ENCODE assay signal across 21 mouse cellular contexts in genomic region chr8:81856120-81856519, GRCm38 (mm10).
DNase-seq lines count a peak whose midpoint lies in the region; ATAC-seq and TF ChIP-seq lines count a peak whose summit lies in the region.
"Had no signal": no experiment of that assay in that cellular context is flagged by ENCODE, and none has a peak within 500 bp of the region (broad histone marks: within the 10 kb centered on the region; RNA-seq: fewer than 3 reads in every experiment).

No protein-coding gene starts in this region.

- H3K9ac ChIP-seq in heart, postnatal 0 days (replicated peaks; ENCODE audit: low read depth, low read length), result peak overlapping the region; percentile 45
- no peak overlapping the region for H3K9ac ChIP-seq in hindbrain, embryonic 14.5 days
- H3K9ac ChIP-seq: embryonic facial prominence, embryonic 13.5 days; limb, embryonic 12.5 days; liver, embryonic 12.5 days; lung, embryonic 14.5 days had no signal

- 46% methylated on average over 4 of the region's 4 CpGs for whole genome bisulfite sequencing in heart, embryonic 10.5 days
- 18% methylated on average over 4 of the region's 4 CpGs for WGBS in heart, postnatal 0 days
- 83% methylated on average over 4 of the region's 4 CpGs for WGBS in hindbrain, embryonic 14.5 days

- TF ChIP-seq EP300 in heart, postnatal 0 days (IDR thresholded peaks at IDR 0.05; ENCODE audit: low read depth), result no peak

- H3K36me3 ChIP-seq in heart, embryonic 10.5 days, result no peaks in the 10 kb centered on the region
- H3K36me3 ChIP-seq in heart, postnatal 0 days (replicated peaks; ENCODE audit: control insufficient read depth, insufficient read depth, low read length), result no peaks in the 10 kb centered on the region
- no peaks in the 10 kb centered on the region for H3K36me3 ChIP-seq in hindbrain, embryonic 14.5 days (replicated peaks; ENCODE audit: control insufficient read depth, insufficient read depth)
- H3K36me3 ChIP-seq: embryonic facial prominence, embryonic 13.5 days; hindbrain, embryonic 10.5 days; limb, embryonic 12.5 days; liver, embryonic 12.5 days; midbrain, embryonic 10.5 days had no signal

- peak; percentile 35 to 36 for DNase-seq in heart, adult 18-20 months
- DNase-seq in heart, postnatal 4 days, result no peak
- peak; percentile 56 for DNase-seq in brain, adult 2 months (ENCODE audit: low read depth, low spot score)
- no peak for DNase-seq in heart, embryonic 10.5 days (ENCODE audit: low spot score)
- peak; percentile 45 for DNase-seq in heart, postnatal 0 days (ENCODE audit: low spot score)
- no peak for DNase-seq in hindbrain, embryonic 14.5 days (ENCODE audit: low spot score)
- DNase-seq: cerebellum, adult 11 months; cerebellum, postnatal 14 days; gastrocnemius, postnatal 14 days; layer of hippocampus, adult 9-11 months; lung, embryonic 14.5 days; lung, postnatal 4 days; right cerebral cortex, postnatal 4 days had no signal

- H3K4me2 ChIP-seq in heart, postnatal 0 days (ENCODE audit: low read depth, low read length), result peak overlapping the region; percentile 58
- no peak overlapping the region for H3K4me2 ChIP-seq in hindbrain, embryonic 14.5 days (replicated peaks)
- H3K4me2 ChIP-seq: embryonic facial prominence, embryonic 13.5 days; limb, embryonic 12.5 days; liver, embryonic 12.5 days; lung, embryonic 14.5 days had no signal

- H3K9me3 ChIP-seq in heart, embryonic 10.5 days, result no peaks in the 10 kb centered on the region
- H3K9me3 ChIP-seq in heart, postnatal 0 days (replicated peaks; ENCODE audit: control insufficient read depth, low read length), result no peaks in the 10 kb centered on the region
- no peaks in the 10 kb centered on the region for H3K9me3 ChIP-seq in hindbrain, embryonic 14.5 days (ENCODE audit: control insufficient read depth, low read length)
- H3K9me3 ChIP-seq: embryonic facial prominence, embryonic 13.5 days; hindbrain, embryonic 10.5 days; limb, embryonic 12.5 days; liver, embryonic 12.5 days; midbrain, embryonic 10.5 days had no signal

- H3K27ac ChIP-seq in heart, embryonic 10.5 days, result peak overlapping the region; percentile 60; the same call in 1 of the 2 replicates
- H3K27ac ChIP-seq in heart, postnatal 0 days (ENCODE audit: low read depth), result peak overlapping the region; percentile 84
- H3K27ac ChIP-seq in hindbrain, embryonic 14.5 days, result no peak overlapping the region
- H3K27ac ChIP-seq: embryonic facial prominence, embryonic 13.5 days; hindbrain, embryonic 10.5 days; limb, embryonic 12.5 days; liver, embryonic 12.5 days; midbrain, embryonic 10.5 days; stomach, postnatal 0 days had no signal

- H3K27me3 ChIP-seq in heart, embryonic 10.5 days (ENCODE audit: insufficient read depth, poor library complexity, severe bottlenecking), result no peaks in the 10 kb centered on the region
- H3K27me3 ChIP-seq in heart, postnatal 0 days (ENCODE audit: control insufficient read depth, insufficient read depth, low read length), result no peaks in the 10 kb centered on the region
- H3K27me3 ChIP-seq in hindbrain, embryonic 14.5 days (ENCODE audit: control insufficient read depth, insufficient read depth, low read length), result no peaks in the 10 kb centered on the region
- H3K27me3 ChIP-seq: embryonic facial prominence, embryonic 13.5 days; limb, embryonic 12.5 days; liver, embryonic 12.5 days; Patski had no signal

- TF ChIP-seq CTCF in heart, postnatal 0 days (IDR thresholded peaks at IDR 0.05; ENCODE audit: low read depth), result no peak

- ATAC-seq in heart, postnatal 0 days (ENCODE audit: insufficient read depth, low read depth), result peak; percentile 47; the same call in 1 of the 2 replicates
- ATAC-seq in hindbrain, embryonic 14.5 days (ENCODE audit: low FRiP score), result no peak
- no peak for ATAC-seq in megakaryocyte-erythroid progenitor cell, adult 5-6 weeks (replicated peaks; ENCODE audit: low FRiP score, low TSS enrichment, poor library complexity, severe bottlenecking)
- ATAC-seq: liver, embryonic 12.5 days; Patski had no signal

- peaks cover 31% of the 10 kb centered on the region for H3K4me1 ChIP-seq in heart, embryonic 10.5 days
- H3K4me1 ChIP-seq in heart, postnatal 0 days (ENCODE audit: control insufficient read depth, insufficient read depth), result peaks cover 13% of the 10 kb centered on the region; the same call in 1 of the 2 replicates
- no peaks in the 10 kb centered on the region for H3K4me1 ChIP-seq in hindbrain, embryonic 14.5 days (replicated peaks; ENCODE audit: control insufficient read depth, insufficient read depth, low read length)
- H3K4me1 ChIP-seq: embryonic facial prominence, embryonic 13.5 days; hindbrain, embryonic 10.5 days; liver, embryonic 12.5 days; midbrain, embryonic 10.5 days had no signal

- H3K4me3 ChIP-seq in heart, embryonic 10.5 days, result no peak overlapping the region
- H3K4me3 ChIP-seq in heart, postnatal 0 days (ENCODE audit: low read depth, low read length), result peak overlapping the region; percentile 38
- H3K4me3 ChIP-seq in hindbrain, embryonic 14.5 days (replicated peaks; ENCODE audit: low read length), result no peak overlapping the region
- H3K4me3 ChIP-seq: embryonic facial prominence, embryonic 13.5 days; hindbrain, embryonic 10.5 days; limb, embryonic 12.5 days; liver, embryonic 12.5 days; midbrain, embryonic 10.5 days had no signal

Comparison
In these comparisons a context has a peak if more than half of its experiments do, and no peak if none do; other contexts are left out.
1. DNase-seq: peak in heart, adult 18-20 months (2 of 2), brain, adult 2 months (single experiment) and heart, postnatal 0 days (single experiment); none in heart, postnatal 4 days (single experiment), heart, embryonic 10.5 days (single experiment) and hindbrain, embryonic 14.5 days (single experiment).